Mouse (Mus musculus): Measurements from ENCODE around the gene Gm38119.
A peak's percentile ranks its signal among the peaks of the same experiment; 100 is the strongest.
"Not testable (repeated sequence)": the region's sequence is repeated elsewhere in the genome, so short reads cannot be mapped to it uniquely, and the experiment has no call there.

Gm38119 gene

GRCm38 (mm10) chr3:92738996-92739395 lies at the start of gene Gm38119:
Gm38119 (minus strand) TSS chr3:92739096.
- DNase-seq (ENCODE audit: low spot score), result no peak

- no peak for DNase-seq (ENCODE audit: low spot score)
Measured at GRCm38 (mm10) chr3:92778799-92779198, 39.9 kb upstream of the Gm38119 start, which contains the start of gene Lce1i. Lce1i (minus strand) TSS chr3:92778899.

- peak; percentile 22 for DNase-seq (ENCODE audit: low spot score)
Measured at GRCm38 (mm10) chr3:92771573-92771972, 32.7 kb upstream of the Gm38119 start.

GRCm38 (mm10) chr3:92764965-92765364 lies 26.1 kb upstream of the Gm38119 start, which contains the start of gene Lce1h:
Lce1h (minus strand) TSS chr3:92765065.
- no peak for DNase-seq (ENCODE audit: low spot score)

GRCm38 (mm10) chr3:92753197-92753596 lies 14.3 kb upstream of the Gm38119 start:
- DNase-seq (ENCODE audit: low spot score), result no peak

GRCm38 (mm10) chr3:92752238-92752637 lies 13.3 kb upstream of the Gm38119 start, which contains the start of gene Lce1g:
Lce1g (minus strand) TSS chr3:92752338.
- no peak for DNase-seq (ENCODE audit: low spot score)

GRCm38 (mm10) chr3:92722631-92723030 lies 16.3 kb downstream of the Gm38119 start:
- peak; percentile 4 for DNase-seq (ENCODE audit: low spot score)

GRCm38 (mm10) chr3:92720250-92720649 lies 18.6 kb downstream of the Gm38119 start, which contains the start of gene Lce1f:
Lce1f (minus strand) TSS chr3:92720350.
- no peak for DNase-seq (ENCODE audit: low spot score)

GRCm38 (mm10) chr3:92715122-92715521 lies 23.8 kb downstream of the Gm38119 start:
- peak; percentile 4 for DNase-seq (ENCODE audit: low spot score)

GRCm38 (mm10) chr3:92708974-92709373 lies 29.9 kb downstream of the Gm38119 start, which contains the start of gene Lce1e:
Lce1e (minus strand) TSS chr3:92709074.
- no peak for DNase-seq (ENCODE audit: low spot score)

- no peak for DNase-seq (ENCODE audit: low spot score)
Measured at GRCm38 (mm10) chr3:92694613-92695012, 44.3 kb downstream of the Gm38119 start.

GRCm38 (mm10) chr3:92691688-92692087 lies 47.2 kb downstream of the Gm38119 start:
- no peak for DNase-seq (ENCODE audit: low spot score)

GRCm38 (mm10) chr3:92689154-92689553 lies 49.7 kb downstream of the Gm38119 start:
- not testable (repeated sequence) for DNase-seq (ENCODE audit: low spot score)

Data from embryo, embryonic 10 days (tissue).